Mouse (Mus musculus): ENCODE data around the gene Ccnd2. TPM values are rescaled to one million over a fixed set of nuclear protein-coding genes. Genes with fewer than 3 reads are reported as not detected.
A peak's percentile ranks its signal among the peaks of the same experiment; 100 is the strongest.

Ccnd2 gene
- total RNA-seq, 2 experiments from 2014 or later, result 104 to 130 TPM

GRCm38 (mm10) chr6:127149944-127150662, 1.9 kb downstream of the Ccnd2 start:
- DNase-seq (ENCODE audit: extremely low spot score in 1 of 2, low spot score in 2 of 2), result peak in 1 of 2 experiments; percentile 65
- intact Hi-C loops (cut with DNase I), result loop anchor here (2.0 to 10.0 kb wide), 4 partner anchors 117 to 291 kb away; no protein-coding TSS in a partner anchor

- intact Hi-C loops (cut with DNase I), result loop anchor here (2.0 kb wide), 1 partner anchor 209 kb away; no protein-coding TSS in a partner anchor
- DNase-seq (ENCODE audit: extremely low spot score in 1 of 2, low spot score in 2 of 2), result peak in 1 of 2 experiments; percentile 48
These were observed 2.6 kb downstream of the Ccnd2 start for GRCm38 (mm10) chr6:127149303-127149943.

- intact Hi-C loops (cut with DNase I), result loop anchor here (2.0 kb wide), 1 partner anchor 210 kb away; no protein-coding TSS in a partner anchor
- DNase-seq (ENCODE audit: extremely low spot score in 1 of 2, low spot score in 2 of 2), result no peak
These were observed 3.3 kb downstream of the Ccnd2 start for GRCm38 (mm10) chr6:127148526-127149302.

GRCm38 (mm10) chr6:127147665-127148064, 4.3 kb downstream of the Ccnd2 start:
- peak; percentile 79 to 87 for DNase-seq (ENCODE audit: extremely low spot score in 1 of 2, low spot score in 2 of 2)
- intact Hi-C loops (cut with DNase I), result loop anchor here (2.0 kb wide), 1 partner anchor 211 kb away; no protein-coding TSS in a partner anchor

- DNase-seq (ENCODE audit: extremely low spot score in 1 of 2, low spot score in 2 of 2), result no peak
- intact Hi-C loops (cut with DNase I), result no loop called here
These were observed 5.6 kb downstream of the Ccnd2 start for GRCm38 (mm10) chr6:127146322-127146947.

GRCm38 (mm10) chr6:127145464-127146190, 6.4 kb downstream of the Ccnd2 start:
- DNase-seq (ENCODE audit: extremely low spot score in 1 of 2, low spot score in 2 of 2), result no peak
- intact Hi-C loops (cut with DNase I), result no loop called here

- intact Hi-C loops (cut with DNase I), result no loop called here
- no peak for DNase-seq (ENCODE audit: extremely low spot score in 1 of 2, low spot score in 2 of 2)
These were observed 8.3 kb downstream of the Ccnd2 start for GRCm38 (mm10) chr6:127143576-127144288.

- DNase-seq (ENCODE audit: extremely low spot score in 1 of 2, low spot score in 2 of 2), result no peak
- intact Hi-C loops (cut with DNase I), result no loop called here
These were observed 8.9 kb downstream of the Ccnd2 start for GRCm38 (mm10) chr6:127143124-127143520.

GRCm38 (mm10) chr6:127142154-127143123, 9.6 kb downstream of the Ccnd2 start:
- intact Hi-C loops (cut with DNase I), result no loop called here
- DNase-seq (ENCODE audit: extremely low spot score in 1 of 2, low spot score in 2 of 2), result peak in 1 of 2 experiments; percentile 45

GRCm38 (mm10) chr6:127138962-127139361, 13.0 kb downstream of the Ccnd2 start:
- no peak for DNase-seq (ENCODE audit: extremely low spot score in 1 of 2, low spot score in 2 of 2)
- intact Hi-C loops (cut with DNase I), result no loop called here

GRCm38 (mm10) chr6:127133433-127134245, 18.4 kb downstream of the Ccnd2 start:
- DNase-seq (ENCODE audit: extremely low spot score in 1 of 2, low spot score in 2 of 2), result peak in 1 of 2 experiments; percentile 38
- intact Hi-C loops (cut with DNase I), result no loop called here

GRCm38 (mm10) chr6:127132719-127133118, 19.3 kb downstream of the Ccnd2 start:
- intact Hi-C loops (cut with DNase I), result no loop called here
- DNase-seq (ENCODE audit: extremely low spot score in 1 of 2, low spot score in 2 of 2), result no peak

- intact Hi-C loops (cut with DNase I), result no loop called here
- no peak for DNase-seq (ENCODE audit: extremely low spot score in 1 of 2, low spot score in 2 of 2)
These were observed 20.0 kb downstream of the Ccnd2 start for GRCm38 (mm10) chr6:127131946-127132345.

GRCm38 (mm10) chr6:127130377-127130776, 21.6 kb downstream of the Ccnd2 start:
- intact Hi-C loops (cut with DNase I), result no loop called here
- DNase-seq (ENCODE audit: extremely low spot score in 1 of 2, low spot score in 2 of 2), result no peak

GRCm38 (mm10) chr6:127129659-127130058, 22.3 kb downstream of the Ccnd2 start:
- DNase-seq (ENCODE audit: extremely low spot score in 1 of 2, low spot score in 2 of 2), result no peak
- intact Hi-C loops (cut with DNase I), result no loop called here

- no peak for DNase-seq (ENCODE audit: extremely low spot score in 1 of 2, low spot score in 2 of 2)
- intact Hi-C loops (cut with DNase I), result no loop called here
These were observed 28.5 kb downstream of the Ccnd2 start for GRCm38 (mm10) chr6:127123506-127123905.
